Mouse (Mus musculus) thymus, adult 2 months (tissue): ENCODE data around the gene Hs1bp3. TPM values are rescaled to one million over a fixed set of nuclear protein-coding genes. Genes with fewer than 3 reads are reported as not detected.

Source experiments
- DNase-seq: peaks from one replicate; pipeline ENCODE4 v3.0.0; 2021
- H3K27ac ChIP-seq: fragments of 200-500 bp; 2 replicates; pipeline ENCODE4 v1.5.1; 2012; ENCODE audit warnings: low read length, control low read depth; ENCODE audit not compliant: control insufficient read depth, insufficient read depth
- H3K27me3 ChIP-seq: fragments of 200-500 bp; 2 replicates; pipeline ENCODE4 v1.6.1; 2012; ENCODE audit warnings: mild to moderate bottlenecking, low read length, moderate library complexity, mixed read lengths; ENCODE audit not compliant: control insufficient read depth, insufficient read depth
- H3K36me3 ChIP-seq: fragments of 200-500 bp; 2 replicates; pipeline ENCODE4 v1.6.1; 2012; ENCODE audit warnings: mild to moderate bottlenecking, low read length, moderate library complexity; ENCODE audit not compliant: control insufficient read depth, insufficient read depth
- H3K4me1 ChIP-seq: fragments of 200-500 bp; replicated peaks from 2 replicates; pipeline ENCODE4 v1.6.1; 2012; ENCODE audit warnings: low read length; ENCODE audit not compliant: control insufficient read depth, insufficient read depth
- H3K4me3 ChIP-seq: fragments of 200-500 bp; 2 replicates; pipeline ENCODE4 v1.5.1; 2012; ENCODE audit warnings: mild to moderate bottlenecking, low read length, control low read depth, moderate library complexity; ENCODE audit not compliant: control insufficient read depth, insufficient read depth
- CTCF ChIP-seq: fragments of 200-500 bp; IDR thresholded peaks from 2 replicates; pipeline ENCODE4 v1.5.1; 2012; ENCODE audit warnings: mild to moderate bottlenecking, control low read depth, low read length, moderate library complexity, borderline replicate concordance; ENCODE audit not compliant: control insufficient read depth, poor library complexity, insufficient read depth; ENCODE audit errors: extremely low read depth
- POLR2A ChIP-seq: fragments of 200-500 bp; IDR thresholded peaks from 2 replicates; pipeline ENCODE4 v1.6.1; 2012; ENCODE audit warnings: mild to moderate bottlenecking, low read length, control low read depth, moderate library complexity; ENCODE audit not compliant: control insufficient read depth, poor library complexity, insufficient read depth; ENCODE audit errors: extremely low read depth
- WGBS: fragments of 180-500 bp; shearing (Covaris S2); methylation state at CpG from one replicate; pipeline ENCODE4 v1.1.7; 2018; 5-methylcytosine and 5-hydroxymethylcytosine counted together
- polyA plus RNA-seq: library from polyadenylated mRNA; depleted of rRNA; stranded (reverse); fragments of >200 nt; gene quantifications from 2 replicates; pipeline ENCODE4 v1.2.3, GENCODE M21; 2012

Gene Hs1bp3
- polyA plus RNA-seq, 1 experiment = 14.3 TPM

GRCm38 (mm10) chr12:8325943-8326522 lies 12.8 kb downstream of the Hs1bp3 start:
- H3K27ac ChIP-seq = no peak overlapping the region
- H3K36me3 ChIP-seq = no peaks in the 10 kb centered on the region
- no peak for TF ChIP-seq CTCF
- TF ChIP-seq POLR2A = no peak
- H3K4me3 ChIP-seq = no peak overlapping the region
- WGBS = 95% methylated on average over 17 of the region's 17 CpGs
- no peaks in the 10 kb centered on the region for H3K27me3 ChIP-seq
- DNase-seq = no peak
- no peaks in the 10 kb centered on the region for H3K4me1 ChIP-seq

DNA sequence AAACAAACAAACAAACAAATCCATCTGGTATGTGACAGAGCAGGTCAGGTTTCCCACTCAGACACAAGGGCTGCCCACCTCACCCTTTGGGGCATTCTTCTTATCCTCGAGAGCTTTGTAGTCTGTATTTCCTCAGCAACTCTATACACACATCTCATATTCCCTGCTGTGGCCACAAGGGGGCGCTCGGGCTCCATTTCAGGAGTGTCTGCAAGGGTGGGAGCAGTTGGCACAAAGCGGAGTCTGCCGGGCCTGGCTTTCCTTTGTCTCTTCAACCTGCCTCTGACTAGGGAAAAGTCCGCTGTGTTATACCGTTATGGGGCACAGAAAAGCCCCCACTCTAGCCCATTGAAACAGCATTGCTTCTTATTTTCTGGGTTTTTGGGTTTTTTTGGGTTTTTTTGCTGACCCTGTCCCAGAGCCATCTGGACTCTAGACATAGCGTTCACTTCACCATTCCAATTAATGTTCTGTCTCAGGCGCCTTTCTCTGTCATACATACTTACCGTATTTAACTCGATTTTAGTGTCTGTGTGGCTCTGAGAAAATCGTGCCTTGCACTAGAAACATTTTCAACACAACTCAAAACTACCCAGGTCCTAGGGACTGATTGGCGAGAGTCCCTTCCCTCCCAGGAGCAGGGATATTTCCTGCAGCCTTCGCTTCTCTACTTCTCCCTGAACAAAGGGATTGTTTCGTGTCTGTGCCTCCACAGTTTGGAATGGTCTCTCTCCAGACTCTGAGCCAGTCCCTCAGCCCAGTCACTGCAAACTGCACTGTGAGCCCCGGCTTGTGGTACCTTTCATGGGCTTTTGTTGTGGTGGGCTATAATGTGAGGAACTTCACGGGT lies 13.8 kb downstream of the Hs1bp3 start:
- Histone ChIP-seq H3K27ac (no peak overlapping the region), H3K36me3 (no peaks in the 10 kb centered on the region), H3K27me3 (no peaks in the 10 kb centered on the region), H3K4me1 (no peaks in the 10 kb centered on the region), H3K4me3 (no peak overlapping the region)
- 48% methylated on average over 17 of the region's 17 CpGs for WGBS
- TF ChIP-seq POLR2A = no peak
- TF ChIP-seq CTCF = peak; percentile 83; the same call in 1 of the 2 replicates
- peak; percentile 88 for DNase-seq

DNA sequence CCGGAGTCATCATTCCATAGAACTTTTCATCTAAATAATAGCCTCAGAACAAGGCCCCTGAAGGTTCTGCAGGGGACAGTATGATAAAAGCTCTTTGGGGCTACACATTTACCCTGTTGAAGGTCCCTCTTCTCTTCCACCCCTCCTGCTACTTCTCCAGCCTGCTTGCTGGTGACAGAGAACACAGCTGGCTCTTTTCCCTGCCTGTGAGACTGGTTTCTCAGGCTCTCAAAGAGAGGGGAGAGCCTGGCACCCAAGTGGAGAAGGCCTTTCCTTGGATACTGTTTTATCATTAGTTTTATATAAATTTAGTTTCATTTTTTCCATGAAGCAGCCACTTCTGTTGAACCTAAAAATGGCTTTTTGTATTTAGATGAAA lies 14.4 kb downstream of the Hs1bp3 start:
- no peak overlapping the region for H3K27ac ChIP-seq
- no peak overlapping the region for H3K4me3 ChIP-seq
- no peaks in the 10 kb centered on the region for H3K27me3 ChIP-seq
- no peaks in the 10 kb centered on the region for H3K4me1 ChIP-seq
- 79% methylated on average over 1 of the region's 1 CpGs for WGBS
- no peak for TF ChIP-seq CTCF
- TF ChIP-seq POLR2A = no peak
- no peaks in the 10 kb centered on the region for H3K36me3 ChIP-seq
- no peak for DNase-seq

DNA sequence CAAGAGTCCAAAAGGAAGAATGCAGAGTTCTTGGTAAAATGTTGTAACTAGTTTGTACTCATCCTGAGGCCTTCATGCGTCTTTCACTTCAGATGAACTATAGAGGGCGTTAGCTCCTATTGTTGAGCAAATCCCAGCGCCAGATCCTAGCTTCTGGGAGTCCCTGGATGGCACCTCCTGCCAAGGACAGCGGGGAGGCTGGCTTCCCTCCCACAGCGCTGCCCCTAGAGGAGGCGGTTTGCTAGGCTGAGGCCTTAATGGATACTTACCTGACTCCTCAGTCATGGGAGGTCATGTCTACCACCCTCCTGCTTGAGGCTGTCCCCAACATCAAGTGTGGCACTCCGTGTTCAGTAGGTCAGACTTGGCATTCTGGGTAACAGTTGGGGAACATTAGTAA lies 16.0 kb downstream of the Hs1bp3 start:
- H3K27ac ChIP-seq = no peak overlapping the region
- TF ChIP-seq POLR2A (no peak), CTCF (no peak)
- no peaks in the 10 kb centered on the region for H3K4me1 ChIP-seq
- no peaks in the 10 kb centered on the region for H3K27me3 ChIP-seq
- WGBS = 96% methylated on average over 7 of the region's 7 CpGs
- H3K4me3 ChIP-seq = no peak overlapping the region
- DNase-seq = no peak
- H3K36me3 ChIP-seq = no peaks in the 10 kb centered on the region

DNA sequence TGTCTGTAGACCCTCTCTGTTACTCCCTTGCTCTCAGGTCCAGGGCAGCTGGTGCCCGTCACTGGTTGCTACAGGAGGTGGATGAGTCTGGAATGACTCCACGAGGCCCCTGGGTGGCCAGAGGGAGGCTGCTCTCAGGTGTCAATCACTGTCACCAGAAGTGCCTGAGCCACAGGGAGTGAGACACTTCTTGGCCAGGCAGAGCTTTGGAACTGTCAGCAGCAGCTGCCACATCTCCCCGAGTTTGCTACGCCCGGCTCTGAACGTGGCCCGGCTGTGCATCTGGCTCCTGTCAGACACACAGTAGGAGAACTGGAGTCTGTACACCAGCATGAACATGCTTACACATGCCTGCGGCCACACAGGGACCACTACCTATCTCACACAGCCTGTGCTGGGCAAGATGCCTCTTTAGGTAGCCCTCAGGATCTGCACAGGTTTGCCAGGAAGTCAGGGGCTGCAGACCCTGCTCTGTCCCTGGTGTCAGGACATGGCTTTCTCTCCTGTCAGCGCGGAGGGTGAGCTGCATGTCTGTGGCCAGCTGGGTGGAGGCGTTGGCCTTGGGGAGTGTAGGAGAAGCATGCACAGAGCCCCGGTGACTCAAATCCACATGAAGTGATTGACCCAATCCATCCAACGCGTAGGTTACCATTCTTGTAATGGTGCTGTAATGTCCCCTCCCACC lies 18.4 kb downstream of the Hs1bp3 start:
- no peak overlapping the region for H3K4me3 ChIP-seq
- TF ChIP-seq POLR2A = no peak
- no peak for TF ChIP-seq CTCF
- no peaks in the 10 kb centered on the region for H3K4me1 ChIP-seq
- no peak for DNase-seq
- no peaks in the 10 kb centered on the region for H3K27me3 ChIP-seq
- H3K36me3 ChIP-seq = no peaks in the 10 kb centered on the region
- no peak overlapping the region for H3K27ac ChIP-seq
- WGBS = 93% methylated on average over 14 of the region's 14 CpGs

GRCm38 (mm10) chr12:8332174-8332542 lies 18.9 kb downstream of the Hs1bp3 start:
- no peaks in the 10 kb centered on the region for H3K36me3 ChIP-seq
- TF ChIP-seq CTCF = no peak
- no peak for TF ChIP-seq POLR2A

More at GRCm38 (mm10) chr12:8332174-8332542, 18.9 kb downstream of the Hs1bp3 start:
- DNase-seq = no peak
- Histone ChIP-seq H3K27me3 (no peaks in the 10 kb centered on the region), H3K27ac (no peak overlapping the region), H3K4me1 (no peaks in the 10 kb centered on the region), H3K4me3 (no peak overlapping the region)
- 88% methylated on average over 5 of the region's 5 CpGs for WGBS
